Mouse (Mus musculus) heart, postnatal 0 days (tissue): ENCODE measurements around the gene Rexo1. TPM values are rescaled to one million over a fixed set of nuclear protein-coding genes. Genes with fewer than 3 reads are reported as not detected.

ENCODE experiments used
- ATAC-seq: fragments of 200-750 bp; cut with Nextera tagmentation; 2 replicates; pipeline ENCODE4 v1.8.0; 2017; ENCODE audit warnings: low read depth, moderate number of reproducible peaks, moderate library complexity; ENCODE audit not compliant: insufficient read depth
- DNase-seq: peaks from one replicate; pipeline ENCODE4 v3.0.0-alpha.2; 2016; ENCODE audit warnings: low spot score
- H3K27ac ChIP-seq: fragments of 300-500 bp; sonication (generic); 2 replicates; pipeline ENCODE4 v1.5.1; 2014; ENCODE audit warnings: low read depth, mild to moderate bottlenecking
- H3K27me3 ChIP-seq: fragments of 300-500 bp; sonication (generic); 2 replicates; pipeline ENCODE4 v1.6.1; 2014; ENCODE audit warnings: low read length, mixed read lengths; ENCODE audit not compliant: control insufficient read depth, insufficient read depth
- H3K36me3 ChIP-seq: fragments of 300-500 bp; sonication (generic); replicated peaks from 2 replicates; pipeline ENCODE4 v1.6.1; 2014; ENCODE audit warnings: low read length, mixed read lengths; ENCODE audit not compliant: control insufficient read depth, insufficient read depth
- H3K4me1 ChIP-seq: fragments of 300-500 bp; sonication (generic); 2 replicates; pipeline ENCODE4 v1.6.1; 2014; ENCODE audit warnings: antibody characterized with exemption; ENCODE audit not compliant: control insufficient read depth, insufficient read depth
- H3K4me2 ChIP-seq: fragments of 300-500 bp; sonication (generic); 2 replicates; pipeline ENCODE4 v1.6.1; 2014; ENCODE audit warnings: low read depth, mild to moderate bottlenecking, low read length, moderate library complexity
- H3K4me3 ChIP-seq: fragments of 300-500 bp; sonication (generic); 2 replicates; pipeline ENCODE4 v1.5.1; 2014; ENCODE audit warnings: low read depth, low read length
- H3K9ac ChIP-seq: fragments of 300-500 bp; sonication (generic); replicated peaks from 2 replicates; pipeline ENCODE4 v1.6.1; 2014; ENCODE audit warnings: low read depth, low read length, mixed read lengths
- H3K9me3 ChIP-seq: fragments of 300-500 bp; sonication (generic); replicated peaks from 2 replicates; pipeline ENCODE4 v1.6.1; 2016; ENCODE audit warnings: low read length; ENCODE audit not compliant: control insufficient read depth
- CTCF ChIP-seq: IDR thresholded peaks from 2 replicates; pipeline ENCODE4 v1.5.1; 2016; ENCODE audit warnings: antibody characterized with exemption, control low read depth, low read depth
- EP300 ChIP-seq: IDR thresholded peaks from 2 replicates; pipeline ENCODE4 v1.6.1; 2016; ENCODE audit warnings: antibody characterized with exemption, low read depth
- WGBS: fragments of 180-500 bp; shearing (Covaris S2); extraction: QIAGEN DNeasy Blood & Tissue Kit; methylation state at CpG from one replicate; pipeline ENCODE4 v1.1.7; 2014; 5-methylcytosine and 5-hydroxymethylcytosine counted together
- polyA plus RNA-seq: library from polyadenylated mRNA; unstranded; fragments of >200 nt; fragmentation: Nextera tagmentation; extraction: Ambion mirVana; gene quantifications from 2 replicates; pipeline ENCODE4 v1.2.1, GENCODE M21; 2015
- total RNA-seq: library from RNA; depleted of rRNA; stranded (reverse); fragments of >200 nt; gene quantifications from 2 replicates; pipeline ENCODE4 v1.2.3, GENCODE M21; 2014; ENCODE audit warnings: low replicate concordance

The Rexo1 gene
- total and polyA plus RNA-seq, 2 experiments from 2014 or later: 7.6 to 13.1 TPM

- TF ChIP-seq EP300: no peak
- TF ChIP-seq CTCF: peak; percentile 90
- H3K27ac ChIP-seq: no peak overlapping the region
- no peaks in the 10 kb centered on the region for H3K36me3 ChIP-seq
- H3K4me1 ChIP-seq: no peaks in the 10 kb centered on the region
- H3K4me2 ChIP-seq: peak overlapping the region; percentile 75
- H3K9me3 ChIP-seq: no peaks in the 10 kb centered on the region
- peak overlapping the region; percentile 41; the same call in 1 of the 2 replicates for H3K9ac ChIP-seq
- DNase-seq (peak; percentile 74), ATAC-seq (peak; percentile 71)
- peaks cover 63% of the 10 kb centered on the region for H3K27me3 ChIP-seq
- WGBS: 8% methylated on average over 20 of the region's 20 CpGs
- H3K4me3 ChIP-seq: peak overlapping the region; percentile 41
Measured at GRCm38 (mm10) chr10:80509412-80510272, 51.7 kb downstream of the Rexo1 start.

- Histone ChIP-seq H3K36me3 (no peaks in the 10 kb centered on the region), H3K4me2 (no peak overlapping the region), H3K4me3 (no peak overlapping the region), H3K9me3 (no peaks in the 10 kb centered on the region), H3K4me1 (no peaks in the 10 kb centered on the region), H3K27me3 (peaks cover 65% of the 10 kb centered on the region), H3K27ac (no peak overlapping the region), H3K9ac (no peak overlapping the region)
- TF ChIP-seq EP300: no peak
- peak; percentile 82 for TF ChIP-seq CTCF
- no peak for ATAC-seq
- DNase-seq: peak; percentile 55
- WGBS: 2% methylated on average over 11 of the region's 11 CpGs
Measured at GRCm38 (mm10) chr10:80506222-80506621, 55.1 kb downstream of the Rexo1 start.

GRCm38 (mm10) chr10:80504724-80505123 lies 56.6 kb downstream of the Rexo1 start:
- Histone ChIP-seq H3K36me3 (no peaks in the 10 kb centered on the region), H3K27ac (no peak overlapping the region), H3K9me3 (no peaks in the 10 kb centered on the region), H3K4me2 (no peak overlapping the region), H3K27me3 (peaks cover 72% of the 10 kb centered on the region), H3K4me3 (no peak overlapping the region), H3K9ac (no peak overlapping the region), H3K4me1 (no peaks in the 10 kb centered on the region)
- TF ChIP-seq CTCF (no peak), EP300 (no peak)
- ATAC-seq (no peak), DNase-seq (no peak)
- WGBS: 6% methylated on average over 9 of the region's 9 CpGs

GRCm38 (mm10) chr10:80503599-80504220 lies 57.6 kb downstream of the Rexo1 start:
- no peak overlapping the region for H3K27ac ChIP-seq
- peaks cover 77% of the 10 kb centered on the region for H3K27me3 ChIP-seq
- no peaks in the 10 kb centered on the region for H3K9me3 ChIP-seq
- H3K4me2 ChIP-seq: peak overlapping the region; percentile 23
- no peak overlapping the region for H3K9ac ChIP-seq
- DNase-seq: peak; percentile 27
- WGBS: 5% methylated on average over 27 of the region's 27 CpGs
- no peaks in the 10 kb centered on the region for H3K36me3 ChIP-seq
- H3K4me1 ChIP-seq: no peaks in the 10 kb centered on the region
- H3K4me3 ChIP-seq: no peak overlapping the region
- peak; percentile 77 for ATAC-seq
- no peak for TF ChIP-seq CTCF
- no peak for TF ChIP-seq EP300

GRCm38 (mm10) chr10:80502819-80503314 lies 58.5 kb downstream of the Rexo1 start:
- WGBS: 8% methylated on average over 22 of the region's 22 CpGs
- no peak overlapping the region for H3K4me2 ChIP-seq
- H3K4me3 ChIP-seq: no peak overlapping the region
- peaks cover 85% of the 10 kb centered on the region for H3K27me3 ChIP-seq
- no peak for DNase-seq
- TF ChIP-seq EP300 (no peak), CTCF (no peak)
- no peak for ATAC-seq
- H3K36me3 ChIP-seq: no peaks in the 10 kb centered on the region
- H3K9ac ChIP-seq: no peak overlapping the region
- H3K9me3 ChIP-seq: no peaks in the 10 kb centered on the region
- H3K4me1 ChIP-seq: no peaks in the 10 kb centered on the region
- no peak overlapping the region for H3K27ac ChIP-seq
